Mouse (Mus musculus): Measurements from ENCODE around the gene Klk1b4.

Klk1b4 gene

GRCm38 (mm10) chr7:44253023-44253616, 45.9 kb downstream of the Klk1b4 start:
- DNase-seq (ENCODE audit: low read depth) = no peak

- no peak for DNase-seq (ENCODE audit: low read depth)
Measured at GRCm38 (mm10) chr7:44254930-44255329, 47.7 kb downstream of the Klk1b4 start.

- no peak for DNase-seq (ENCODE audit: low read depth)
Measured at GRCm38 (mm10) chr7:44257278-44257677, 50.0 kb downstream of the Klk1b4 start, which contains the start of gene Acp4. Gene Acp4 (minus strand): TSS chr7:44257378.

- DNase-seq (ENCODE audit: low read depth) = no peak
Measured at GRCm38 (mm10) chr7:44260410-44260809, 53.2 kb downstream of the Klk1b4 start.

- DNase-seq (ENCODE audit: low read depth) = no peak
Measured at GRCm38 (mm10) chr7:44261147-44261546, 53.9 kb downstream of the Klk1b4 start, which contains the start of gene Gm15517. Gene Gm15517 (plus strand): TSS chr7:44261447.

Measured in c-Kit-positive CD71-negative TER-119-negative erythroid progenitor cells, embryonic 14.5 days (primary cell).